Comparison of ENCODE assay signal across 7 mouse cellular contexts in genomic region chrX:85049593-85049992, GRCm38 (mm10).
A peak's percentile ranks its signal among the peaks of the same experiment; 100 is the strongest.
DNase-seq lines count a peak whose midpoint lies in the region; ATAC-seq lines count a peak whose summit lies in the region.

No protein-coding gene starts in this region.

- DNase-seq in adrenal gland, postnatal 25 days = peak; percentile 1
- no peak for DNase-seq in spleen, adult 12 weeks (ENCODE audit: low spot score)
- no peak for DNase-seq in cerebellum, postnatal 25 days
- DNase-seq in right cerebral cortex, adult 18-20 months = no peak

- H3K27ac ChIP-seq in forebrain, embryonic 12.5 days = no peak overlapping the region
- no peak overlapping the region for H3K27ac ChIP-seq in kidney, embryonic 14.5 days (ENCODE audit: low read depth, low read length)
- H3K27ac ChIP-seq in midbrain, embryonic 13.5 days = no peak overlapping the region

- no peaks in the 10 kb centered on the region for H3K9me3 ChIP-seq in forebrain, embryonic 12.5 days
- H3K9me3 ChIP-seq in kidney, embryonic 14.5 days (ENCODE audit: control insufficient read depth, low read length) = no peaks in the 10 kb centered on the region
- no peaks in the 10 kb centered on the region for H3K9me3 ChIP-seq in midbrain, embryonic 13.5 days

- peak overlapping the region; percentile 62 for H3K4me2 ChIP-seq in forebrain, embryonic 12.5 days
- H3K4me2 ChIP-seq in kidney, embryonic 14.5 days (replicated peaks; ENCODE audit: low read depth, low read length) = peak overlapping the region; percentile 55; the same call in 1 of the 2 replicates
- peak overlapping the region; percentile 72 for H3K4me2 ChIP-seq in midbrain, embryonic 13.5 days (replicated peaks)

- H3K4me1 ChIP-seq in forebrain, embryonic 12.5 days = no peaks in the 10 kb centered on the region
- H3K4me1 ChIP-seq in kidney, embryonic 14.5 days (ENCODE audit: control insufficient read depth, insufficient read depth, low read length) = no peaks in the 10 kb centered on the region
- no peaks in the 10 kb centered on the region for H3K4me1 ChIP-seq in midbrain, embryonic 13.5 days (replicated peaks)

- H3K36me3 ChIP-seq in forebrain, embryonic 12.5 days (replicated peaks) = no peaks in the 10 kb centered on the region
- H3K36me3 ChIP-seq in kidney, embryonic 14.5 days (ENCODE audit: control insufficient read depth, insufficient read depth, low read length) = no peaks in the 10 kb centered on the region
- no peaks in the 10 kb centered on the region for H3K36me3 ChIP-seq in midbrain, embryonic 13.5 days

- peaks cover 15% of the 10 kb centered on the region; the same call in 1 of the 2 replicates for H3K27me3 ChIP-seq in forebrain, embryonic 12.5 days
- H3K27me3 ChIP-seq in kidney, embryonic 14.5 days (ENCODE audit: control insufficient read depth, insufficient read depth, low read length) = no peaks in the 10 kb centered on the region
- H3K27me3 ChIP-seq in midbrain, embryonic 13.5 days = peaks cover 3% of the 10 kb centered on the region; the same call in 1 of the 2 replicates

- no peak overlapping the region for H3K9ac ChIP-seq in forebrain, embryonic 12.5 days
- H3K9ac ChIP-seq in kidney, embryonic 14.5 days (ENCODE audit: low read depth, low read length) = no peak overlapping the region
- no peak overlapping the region for H3K9ac ChIP-seq in midbrain, embryonic 13.5 days (replicated peaks)

- peak overlapping the region; percentile 53 for H3K4me3 ChIP-seq in forebrain, embryonic 12.5 days (replicated peaks)
- H3K4me3 ChIP-seq in kidney, embryonic 14.5 days (ENCODE audit: low read length) = peak overlapping the region; percentile 54; the same call in 1 of the 2 replicates
- H3K4me3 ChIP-seq in midbrain, embryonic 13.5 days (replicated peaks) = peak overlapping the region; percentile 51; the same call in 1 of the 2 replicates

- WGBS in forebrain, embryonic 12.5 days = 18% methylated on average over 3 of the region's 3 CpGs
- 15% methylated on average over 3 of the region's 3 CpGs for WGBS in kidney, embryonic 14.5 days
- 38% methylated on average over 3 of the region's 3 CpGs for WGBS in midbrain, embryonic 13.5 days

- ATAC-seq in forebrain, embryonic 12.5 days (ENCODE audit: low FRiP score) = no peak
- ATAC-seq in kidney, embryonic 14.5 days (ENCODE audit: low FRiP score, low TSS enrichment) = no peak
- no peak for ATAC-seq in midbrain, embryonic 13.5 days
